Mouse (Mus musculus) kidney, embryonic 16.5 days (tissue): ENCODE measurements at regions not wholly inside any gene's neighbourhood (a gene's known extent, or its start where the extent isn't known, plus 50 kb on each side); places are given as distances from the start of the nearest gene placed in this dataset.

ENCODE experiments used
- ATAC-seq: fragments of 200-750 bp; cut with Nextera tagmentation; 2 replicates; pipeline ENCODE4 v1.8.0; 2017; ENCODE audit warnings: moderate TSS enrichment; ENCODE audit not compliant: low FRiP score, low TSS enrichment
- H3K27ac ChIP-seq: fragments of 300-500 bp; sonication (generic); 2 replicates; pipeline ENCODE4 v1.5.1; 2014; ENCODE audit warnings: low read length
- H3K27me3 ChIP-seq: fragments of 300-500 bp; sonication (generic); 2 replicates; pipeline ENCODE4 v1.6.1; 2014; ENCODE audit warnings: low read length, control low read depth, mixed read lengths; ENCODE audit not compliant: insufficient read depth
- H3K36me3 ChIP-seq: fragments of 300-500 bp; sonication (generic); 2 replicates; pipeline ENCODE4 v1.6.1; 2014; ENCODE audit warnings: low read length, control low read depth, mixed read lengths; ENCODE audit not compliant: insufficient read depth
- H3K4me1 ChIP-seq: fragments of 300-500 bp; sonication (generic); 2 replicates; pipeline ENCODE4 v1.6.1; 2014; ENCODE audit warnings: low read length, control low read depth, mixed read lengths; ENCODE audit not compliant: insufficient read depth
- H3K4me2 ChIP-seq: fragments of 300-500 bp; sonication (generic); replicated peaks from 2 replicates; pipeline ENCODE4 v1.6.1; 2014; ENCODE audit warnings: low read depth, low read length
- H3K4me3 ChIP-seq: fragments of 300-500 bp; sonication (generic); 2 replicates; pipeline ENCODE4 v1.5.1; 2014; ENCODE audit warnings: mild to moderate bottlenecking, low read length
- H3K9ac ChIP-seq: fragments of 300-500 bp; sonication (generic); replicated peaks from 2 replicates; pipeline ENCODE4 v1.6.1; 2014; ENCODE audit warnings: low read length
- H3K9me3 ChIP-seq: fragments of 300-500 bp; sonication (generic); 2 replicates; pipeline ENCODE4 v1.6.1; 2016; ENCODE audit warnings: low read length, control low read depth
- WGBS: fragments of 180-500 bp; shearing (Covaris S2); extraction: QIAGEN DNeasy Blood & Tissue Kit; methylation state at CpG from one replicate; pipeline ENCODE4 v1.1.7; 2014; 5-methylcytosine and 5-hydroxymethylcytosine counted together

- ATAC-seq: no peak
- Histone ChIP-seq H3K9ac (no peak overlapping the region), H3K27ac (no peak overlapping the region), H3K9me3 (no peaks in the 10 kb centered on the region), H3K4me1 (no peaks in the 10 kb centered on the region), H3K36me3 (no peaks in the 10 kb centered on the region), H3K4me3 (no peak overlapping the region), H3K27me3 (no peaks in the 10 kb centered on the region), H3K4me2 (peak overlapping the region; percentile 16; the same call in 1 of the 2 replicates)
- WGBS: 5% methylated on average over 11 of the region's 11 CpGs
Measured at GRCm38 (mm10) chr7:94042466-94043030, 962.9 kb downstream of the Fam181b start.

DNA sequence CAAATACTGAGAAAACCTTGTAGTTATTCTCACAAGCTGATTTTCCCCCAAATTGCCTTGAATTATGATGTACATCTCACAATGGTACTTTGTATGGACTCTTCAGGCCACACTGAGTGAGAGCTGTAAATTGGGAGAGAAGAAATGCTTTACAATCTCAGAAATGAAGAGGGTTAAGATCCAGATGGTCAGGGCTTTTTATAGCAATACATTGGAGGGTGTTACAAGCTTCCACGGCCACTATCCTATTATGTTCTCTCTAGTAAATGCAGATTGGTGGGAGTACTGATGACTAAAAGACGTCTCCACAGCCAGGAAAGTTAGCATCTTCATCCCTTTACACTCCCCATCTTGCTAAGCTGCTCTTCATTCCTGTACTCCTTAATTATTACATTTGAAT, 965.8 kb downstream of the Fam181b start:
- WGBS: 63% methylated on average over 2 of the region's 2 CpGs
- no peaks in the 10 kb centered on the region for H3K27me3 ChIP-seq
- no peak overlapping the region for H3K9ac ChIP-seq
- H3K4me3 ChIP-seq: no peak overlapping the region
- no peaks in the 10 kb centered on the region for H3K36me3 ChIP-seq
- no peaks in the 10 kb centered on the region for H3K9me3 ChIP-seq
- ATAC-seq: no peak
- H3K27ac ChIP-seq: no peak overlapping the region
- H3K4me1 ChIP-seq: no peaks in the 10 kb centered on the region
- H3K4me2 ChIP-seq: no peak overlapping the region

DNA sequence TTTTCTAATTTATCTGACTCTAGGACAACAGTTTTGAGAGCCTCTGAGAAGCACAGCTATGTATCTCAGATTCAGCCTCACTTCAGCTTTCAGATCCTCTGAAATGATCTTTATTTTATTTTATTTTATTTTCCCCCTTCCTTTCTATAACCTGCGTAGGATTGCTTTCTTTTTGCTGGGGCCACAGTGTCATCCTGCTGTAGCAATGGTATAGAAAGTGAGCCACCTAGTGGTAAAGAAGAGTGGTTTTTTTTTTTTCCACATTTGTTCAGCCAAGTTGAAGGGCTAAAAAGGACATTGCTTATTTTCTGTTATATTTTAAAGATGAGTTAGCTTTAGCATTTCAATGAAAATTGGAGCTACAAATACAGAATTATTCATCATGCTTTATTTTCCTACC, 966.4 kb downstream of the Fam181b start:
- Histone ChIP-seq H3K9ac (no peak overlapping the region), H3K27me3 (no peaks in the 10 kb centered on the region), H3K36me3 (no peaks in the 10 kb centered on the region), H3K4me1 (no peaks in the 10 kb centered on the region), H3K27ac (no peak overlapping the region), H3K9me3 (no peaks in the 10 kb centered on the region), H3K4me3 (no peak overlapping the region), H3K4me2 (no peak overlapping the region)
- ATAC-seq: no peak
- WGBS: 25% methylated on average over 1 of the region's 1 CpGs

GRCm38 (mm10) chr7:94061814-94062545, 982.3 kb downstream of the Fam181b start:
- Histone ChIP-seq H3K9ac (no peak overlapping the region), H3K4me1 (no peaks in the 10 kb centered on the region), H3K27me3 (no peaks in the 10 kb centered on the region), H3K36me3 (no peaks in the 10 kb centered on the region), H3K27ac (no peak overlapping the region), H3K9me3 (no peaks in the 10 kb centered on the region), H3K4me2 (no peak overlapping the region), H3K4me3 (no peak overlapping the region)
- ATAC-seq: no peak
- WGBS: 83% methylated on average over 3 of the region's 3 CpGs
